Mouse (Mus musculus) erythroblast, embryonic 14.5 days (primary cell): ENCODE results near the gene Arfgef2.

Source experiments
- GATA1 ChIP-seq: IDR thresholded peaks from 2 replicates; pipeline ENCODE4 v1.6.1; 2012; ENCODE audit warnings: low read length, inconsistent platforms, mixed read lengths
- TAL1 ChIP-seq: IDR thresholded peaks from 3 replicates; pipeline ENCODE4 v1.6.1; 2012; ENCODE audit warnings: low read length, inconsistent platforms, mixed read lengths

DNA sequence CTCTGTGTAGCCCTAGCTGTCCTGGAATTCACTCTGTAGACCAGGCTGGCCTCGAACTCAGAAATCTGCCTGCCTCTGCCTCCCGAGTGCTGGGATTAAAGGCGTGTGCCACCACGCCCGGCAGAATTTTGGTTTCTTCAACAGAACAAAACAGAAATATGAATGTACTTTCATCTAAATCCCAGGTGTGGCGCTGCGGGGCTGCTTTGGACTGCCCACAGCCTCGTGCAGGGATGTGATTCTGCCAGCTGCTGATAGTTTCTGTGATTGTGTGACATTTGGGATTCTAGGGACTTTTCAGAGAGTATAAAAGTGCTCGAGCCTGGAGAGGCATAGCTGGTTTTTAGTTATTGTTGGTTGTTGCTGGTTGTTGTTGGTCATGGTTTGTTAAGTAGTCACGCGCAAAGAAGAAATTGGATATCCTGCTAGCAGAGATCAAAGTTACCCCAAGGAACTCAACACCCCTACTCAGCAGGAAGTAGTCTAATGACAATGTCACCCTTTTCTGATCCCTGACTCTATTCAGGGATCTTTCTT, 30.0 kb upstream of the Arfgef2 start:
- no peak for TF ChIP-seq TAL1
- no peak for TF ChIP-seq GATA1
